Mouse (Mus musculus): ENCODE data around the gene Sgpp1. TPM values are rescaled to one million over a fixed set of nuclear protein-coding genes. Genes with fewer than 3 reads are reported as not detected.

The Sgpp1 gene
- total RNA-seq, 2 experiments from 2014 or later: 11.4 to 12.0 TPM

Other genes with a start within 250 kb of the Sgpp1 start
- 10 to 100 TPM; 25.7 to 29.8 TPM for gene Ppp2r5e, start 139.5 kb downstream of the Sgpp1 start, total RNA-seq (2021)
- gene Wdr89, start 66.2 kb downstream of the Sgpp1 start, total RNA-seq (2021): 1 to 10 TPM; 1.6 to 2.0 TPM
- 10 to 100 TPM; 14.3 to 15.5 TPM for gene Syne2, start 82.4 kb upstream of the Sgpp1 start, total RNA-seq (2021)